Mouse (Mus musculus): ENCODE data around the gene Trat1. TPM values are rescaled to one million over a fixed set of nuclear protein-coding genes. Genes with fewer than 3 reads are reported as not detected.

Gene Trat1
- polyA plus RNA-seq, 1 experiment from 2014 or later: not detected

- Histone ChIP-seq H3K36me3 (no peaks in the 10 kb centered on the region), H3K4me1 (no peaks in the 10 kb centered on the region), H3K4me2 (no peak overlapping the region), H3K27me3 (no peaks in the 10 kb centered on the region), H3K4me3 (replicated peaks) (no peak overlapping the region), H3K27ac (no peak overlapping the region), H3K9ac (no peak overlapping the region), H3K9me3 (replicated peaks) (no peaks in the 10 kb centered on the region)
- no peak for ATAC-seq (replicated peaks; ENCODE audit: low FRiP score)
- 71% methylated on average over 3 of the region's 3 CpGs for WGBS
These were observed 2.6 kb downstream of the Trat1 start for GRCm38 (mm10) chr16:48769183-48769582.

- Histone ChIP-seq H3K4me1 (peaks cover 13% of the 10 kb centered on the region; the same call in 1 of the 2 replicates), H3K9ac (no peak overlapping the region), H3K4me2 (no peak overlapping the region), H3K27me3 (no peaks in the 10 kb centered on the region), H3K36me3 (no peaks in the 10 kb centered on the region), H3K27ac (no peak overlapping the region), H3K4me3 (replicated peaks) (no peak overlapping the region), H3K9me3 (replicated peaks) (no peaks in the 10 kb centered on the region)
- WGBS: 40% methylated on average over 17 of the region's 17 CpGs
- ATAC-seq (replicated peaks; ENCODE audit: low FRiP score): peak; percentile 88
These were observed 11.0 kb downstream of the Trat1 start for GRCm38 (mm10) chr16:48760643-48761481.

- H3K27me3 ChIP-seq: peaks cover 5% of the 10 kb centered on the region
- no peak for ATAC-seq (replicated peaks; ENCODE audit: low FRiP score)
- no peak overlapping the region for H3K9ac ChIP-seq
- 11% methylated on average over 26 of the region's 26 CpGs for WGBS
- H3K9me3 ChIP-seq (replicated peaks): no peaks in the 10 kb centered on the region
- H3K4me2 ChIP-seq: peak overlapping the region; percentile 54
- no peaks in the 10 kb centered on the region for H3K36me3 ChIP-seq
- peak overlapping the region; percentile 22; the same call in 1 of the 2 replicates for H3K4me3 ChIP-seq (replicated peaks)
- no peak overlapping the region for H3K27ac ChIP-seq
- no peaks in the 10 kb centered on the region for H3K4me1 ChIP-seq
These were observed 21.5 kb downstream of the Trat1 start for GRCm38 (mm10) chr16:48750145-48750827.

GRCm38 (mm10) chr16:48745418-48745817 is 26.4 kb downstream of the Trat1 start:
- H3K4me3 ChIP-seq (replicated peaks): no peak overlapping the region
- no peaks in the 10 kb centered on the region for H3K9me3 ChIP-seq (replicated peaks)
- ATAC-seq (replicated peaks; ENCODE audit: low FRiP score): no peak
- no peak overlapping the region for H3K27ac ChIP-seq
- WGBS: 89% methylated on average over 2 of the region's 2 CpGs
- H3K4me1 ChIP-seq: no peaks in the 10 kb centered on the region
- H3K36me3 ChIP-seq: no peaks in the 10 kb centered on the region
- no peak overlapping the region for H3K4me2 ChIP-seq
- no peak overlapping the region for H3K9ac ChIP-seq
- H3K27me3 ChIP-seq: peaks cover 1% of the 10 kb centered on the region

- 86% methylated on average over 2 of the region's 2 CpGs for WGBS
- H3K4me2 ChIP-seq: no peak overlapping the region
- no peaks in the 10 kb centered on the region for H3K36me3 ChIP-seq
- no peak for ATAC-seq (replicated peaks; ENCODE audit: low FRiP score)
- no peaks in the 10 kb centered on the region for H3K4me1 ChIP-seq
- H3K4me3 ChIP-seq (replicated peaks): no peak overlapping the region
- H3K9ac ChIP-seq: no peak overlapping the region
- no peaks in the 10 kb centered on the region for H3K9me3 ChIP-seq (replicated peaks)
- no peaks in the 10 kb centered on the region for H3K27me3 ChIP-seq
- H3K27ac ChIP-seq: no peak overlapping the region
These were observed 26.8 kb downstream of the Trat1 start for GRCm38 (mm10) chr16:48745011-48745410.

- H3K36me3 ChIP-seq: no peaks in the 10 kb centered on the region
- no peak overlapping the region for H3K4me3 ChIP-seq (replicated peaks)
- H3K27ac ChIP-seq: no peak overlapping the region
- H3K4me1 ChIP-seq: no peaks in the 10 kb centered on the region
- no peak overlapping the region for H3K9ac ChIP-seq
- 51% methylated on average over 3 of the region's 3 CpGs for WGBS
- H3K27me3 ChIP-seq: no peaks in the 10 kb centered on the region
- no peak overlapping the region for H3K4me2 ChIP-seq
- H3K9me3 ChIP-seq (replicated peaks): no peaks in the 10 kb centered on the region
- ATAC-seq (replicated peaks; ENCODE audit: low FRiP score): no peak
These were observed 30.3 kb downstream of the Trat1 start for GRCm38 (mm10) chr16:48741549-48741948.

- H3K9ac ChIP-seq: no peak overlapping the region
- H3K9me3 ChIP-seq (replicated peaks): no peaks in the 10 kb centered on the region
- no peak overlapping the region for H3K4me3 ChIP-seq (replicated peaks)
- WGBS: 83% methylated on average over 6 of the region's 6 CpGs
- no peak for ATAC-seq (replicated peaks; ENCODE audit: low FRiP score)
- H3K4me2 ChIP-seq: no peak overlapping the region
- H3K36me3 ChIP-seq: no peaks in the 10 kb centered on the region
- H3K27ac ChIP-seq: no peak overlapping the region
- H3K4me1 ChIP-seq: no peaks in the 10 kb centered on the region
- H3K27me3 ChIP-seq: no peaks in the 10 kb centered on the region
These were observed 31.8 kb downstream of the Trat1 start for GRCm38 (mm10) chr16:48739974-48740373.

- no peak overlapping the region for H3K4me3 ChIP-seq (replicated peaks)
- no peaks in the 10 kb centered on the region for H3K9me3 ChIP-seq (replicated peaks)
- 81% methylated on average over 2 of the region's 2 CpGs for WGBS
These were observed 33.4 kb downstream of the Trat1 start for GRCm38 (mm10) chr16:48738429-48738828.

GRCm38 (mm10) chr16:48736890-48737289 is 34.9 kb downstream of the Trat1 start:
- Histone ChIP-seq H3K36me3 (no peaks in the 10 kb centered on the region), H3K27me3 (no peaks in the 10 kb centered on the region), H3K27ac (no peak overlapping the region), H3K9me3 (replicated peaks) (no peaks in the 10 kb centered on the region), H3K4me2 (no peak overlapping the region), H3K4me1 (no peaks in the 10 kb centered on the region), H3K4me3 (replicated peaks) (no peak overlapping the region), H3K9ac (no peak overlapping the region)
- WGBS: 88% methylated on average over 3 of the region's 3 CpGs
- ATAC-seq (replicated peaks; ENCODE audit: low FRiP score): no peak

More at GRCm38 (mm10) chr16:48738429-48738828, 33.4 kb downstream of the Trat1 start:
- H3K4me2 ChIP-seq: no peak overlapping the region
- H3K27me3 ChIP-seq: no peaks in the 10 kb centered on the region
- no peaks in the 10 kb centered on the region for H3K4me1 ChIP-seq
- H3K36me3 ChIP-seq: no peaks in the 10 kb centered on the region
- no peak overlapping the region for H3K27ac ChIP-seq
- no peak for ATAC-seq (replicated peaks; ENCODE audit: low FRiP score)
- H3K9ac ChIP-seq: no peak overlapping the region

GRCm38 (mm10) chr16:48720259-48720658 is 51.6 kb downstream of the Trat1 start:
- no peak overlapping the region for H3K9ac ChIP-seq
- H3K4me1 ChIP-seq: no peaks in the 10 kb centered on the region
- no peak overlapping the region for H3K4me2 ChIP-seq
- WGBS: 92% methylated on average over 3 of the region's 3 CpGs
- no peak for ATAC-seq (replicated peaks; ENCODE audit: low FRiP score)
- no peaks in the 10 kb centered on the region for H3K9me3 ChIP-seq (replicated peaks)
- H3K27ac ChIP-seq: no peak overlapping the region
- no peak overlapping the region for H3K4me3 ChIP-seq (replicated peaks)
- H3K27me3 ChIP-seq: no peaks in the 10 kb centered on the region
- H3K36me3 ChIP-seq: no peaks in the 10 kb centered on the region

GRCm38 (mm10) chr16:48719679-48720078 is 52.1 kb downstream of the Trat1 start:
- H3K27me3 ChIP-seq: no peaks in the 10 kb centered on the region
- H3K36me3 ChIP-seq: no peaks in the 10 kb centered on the region
- 51% methylated on average over 3 of the region's 3 CpGs for WGBS
- H3K9me3 ChIP-seq (replicated peaks): no peaks in the 10 kb centered on the region
- ATAC-seq (replicated peaks; ENCODE audit: low FRiP score): no peak
- no peaks in the 10 kb centered on the region for H3K4me1 ChIP-seq
- no peak overlapping the region for H3K4me3 ChIP-seq (replicated peaks)
- H3K4me2 ChIP-seq: no peak overlapping the region
- H3K9ac ChIP-seq: no peak overlapping the region
- no peak overlapping the region for H3K27ac ChIP-seq

GRCm38 (mm10) chr16:48716343-48716742 is 55.5 kb downstream of the Trat1 start:
- no peak overlapping the region for H3K4me2 ChIP-seq
- no peak overlapping the region for H3K27ac ChIP-seq
- H3K27me3 ChIP-seq: no peaks in the 10 kb centered on the region
- ATAC-seq (replicated peaks; ENCODE audit: low FRiP score): no peak
- no peak overlapping the region for H3K4me3 ChIP-seq (replicated peaks)
- H3K9me3 ChIP-seq (replicated peaks): no peaks in the 10 kb centered on the region
- no peak overlapping the region for H3K9ac ChIP-seq
- no peaks in the 10 kb centered on the region for H3K36me3 ChIP-seq
- H3K4me1 ChIP-seq: no peaks in the 10 kb centered on the region
